Mouse (Mus musculus) embryonic stem cell, embryonic (primary cell): ENCODE data around the gene Slc6a12.

Experiments
- CTCF ChIA-PET, 4 experiments: fragments of 300-600 bp in 2 of 4; fragments of 350-600 bp in 2 of 4; sonication (Branson Sonifier 250); formaldehyde crosslinking; loops; one replicate each; lab custom pipeline; 2022; ENCODE audit warnings: inconsistent platforms in 2 of 4; lab: Charles Lee
- POLR2A ChIA-PET, 4 experiments: fragments of 300-600 bp in 2 of 4; fragments of 350-600 bp in 2 of 4; sonication (Branson Sonifier 250); formaldehyde crosslinking; loops; one replicate each; lab custom pipeline; 2022; ENCODE audit warnings: antibody characterized with exemption in 4 of 4, inconsistent platforms in 1 of 4; lab: Charles Lee

Gene Slc6a12

DNA sequence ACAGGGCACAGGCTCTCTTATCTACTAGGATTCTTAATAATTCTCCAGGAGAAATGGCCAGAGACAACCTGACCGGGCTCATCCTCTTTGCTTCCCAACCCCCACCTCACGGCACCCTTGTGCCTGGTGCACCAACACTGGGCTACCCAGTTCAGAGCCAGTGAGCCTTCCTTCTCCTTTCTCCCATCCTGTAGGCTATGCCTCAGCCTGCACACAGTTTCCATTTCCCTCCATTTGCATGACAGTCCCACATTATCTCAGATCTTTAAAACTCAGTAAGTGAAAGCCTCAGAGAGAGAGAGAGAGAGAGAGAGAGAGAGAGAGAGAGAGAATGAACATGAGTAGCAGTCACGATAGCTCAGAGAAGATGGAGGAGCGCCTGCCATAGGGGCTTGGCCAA is 35.4 kb downstream of the Slc6a12 start:
- CTCF ChIA-PET, result interaction anchor here in 2 of 4 experiments (0.6 to 2.2 kb wide), 6 partner anchors 12 to 175 kb away, joined by 3 to 10 read pairs (median 4); no protein-coding TSS in a partner anchor
- POLR2A ChIA-PET, result interaction anchor here in 1 of 4 experiments (0.7 kb wide), 1 partner anchor 42 kb away, joined by 3 read pairs; no protein-coding TSS in a partner anchor

GRCm38 (mm10) chr6:121380576-121380975 is 37.7 kb downstream of the Slc6a12 start:
- ChIA-PET CTCF (interaction anchor here in 2 of 4 experiments (0.6 to 1.2 kb wide), 2 partner anchors 15 to 42 kb away, joined by 3 to 5 read pairs; no protein-coding TSS in a partner anchor), POLR2A (interaction anchor here in 1 of 4 experiments (1.4 kb wide), 2 partner anchors 10 to 19 kb away, joined by 3 to 6 read pairs; no protein-coding TSS in a partner anchor)

DNA sequence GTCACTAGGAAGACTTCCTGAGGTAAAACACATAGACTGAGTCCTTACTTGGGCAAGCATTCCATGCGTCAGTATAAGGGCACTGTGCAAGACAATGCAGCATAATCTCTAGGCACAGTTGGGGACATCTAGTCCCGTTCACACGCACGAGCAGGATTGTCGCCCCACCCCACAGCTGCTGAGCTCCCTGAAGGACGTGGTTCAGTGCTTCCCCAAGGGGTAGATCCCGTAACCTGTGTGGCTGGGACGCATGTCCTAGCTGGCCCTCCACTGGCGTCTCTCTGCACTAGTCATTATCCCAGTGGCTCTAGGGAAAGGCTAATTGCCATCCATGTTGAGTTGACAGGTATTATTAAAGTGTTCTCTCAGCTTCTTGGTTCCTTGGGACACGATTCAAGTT is 39.2 kb downstream of the Slc6a12 start:
- ChIA-PET CTCF (interaction anchor here in 1 of 4 experiments (0.6 kb wide), 1 partner anchor 10 kb away, joined by 3 read pairs; no protein-coding TSS in a partner anchor), POLR2A (interaction anchor here in 1 of 4 experiments (1.4 kb wide), 1 partner anchor 12 kb away, joined by 6 read pairs; no protein-coding TSS in a partner anchor)

DNA sequence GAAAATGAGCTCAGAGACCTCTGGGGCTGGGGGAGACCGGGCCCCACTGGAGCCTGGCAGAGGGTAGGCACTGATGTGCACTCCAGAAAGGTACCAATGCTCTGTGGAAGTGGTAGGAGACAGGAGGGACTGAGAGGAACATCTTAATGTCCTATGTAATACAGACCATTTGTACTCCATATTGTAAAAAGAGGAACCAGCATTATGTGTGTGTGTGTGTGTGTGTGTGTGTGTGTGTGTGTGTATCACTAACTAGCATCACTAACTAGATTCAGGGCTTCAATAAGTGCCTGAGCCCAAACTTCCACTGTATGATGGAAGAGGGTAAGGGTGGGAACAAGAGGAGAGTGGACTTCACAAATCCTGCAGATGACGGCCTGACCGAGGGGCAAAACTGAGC is 42.5 kb downstream of the Slc6a12 start:
- ChIA-PET CTCF (interaction anchor here in 3 of 4 experiments (0.7 to 1.0 kb wide), 3 partner anchors 14 to 40 kb away, joined by 3 to 6 read pairs (median 4); no protein-coding TSS in a partner anchor), POLR2A (interaction anchor here in 2 of 4 experiments (0.6 to 0.7 kb wide), 2 partner anchors 94 to 593 kb away, joined by 3 read pairs; no protein-coding TSS in a partner anchor)

DNA sequence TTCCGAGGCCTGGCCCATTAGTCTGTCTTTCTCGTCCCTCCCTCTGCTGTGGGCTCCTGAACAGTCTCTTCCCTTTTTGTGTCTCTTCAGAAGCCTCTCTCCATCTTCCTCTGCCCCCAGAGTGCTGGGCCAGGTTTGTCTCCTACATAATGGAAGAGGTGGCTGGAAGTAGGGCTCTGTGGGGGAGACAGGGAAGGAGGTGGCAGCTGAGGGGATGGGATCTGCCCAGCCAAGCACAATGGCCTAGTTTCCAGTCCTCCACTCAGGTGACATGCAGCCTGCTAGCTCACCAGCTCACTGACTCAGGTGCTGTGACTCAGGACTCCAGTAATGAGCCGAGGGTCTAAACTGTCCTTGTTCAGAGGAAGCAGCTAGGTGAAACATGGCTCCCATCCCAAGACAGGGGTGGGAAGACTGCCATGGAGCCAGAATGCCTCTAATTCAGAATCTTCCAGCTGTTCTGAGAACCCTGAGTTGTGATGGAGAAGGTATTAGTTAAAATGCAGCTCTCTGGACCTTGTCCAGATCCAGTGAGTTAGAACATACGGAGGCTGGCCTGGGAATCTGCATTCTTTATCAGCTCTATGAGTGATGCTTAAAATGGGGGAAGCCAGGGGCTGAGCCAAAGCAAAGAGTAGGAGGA is 49.9 kb downstream of the Slc6a12 start:
- POLR2A ChIA-PET, result no interaction called here
- CTCF ChIA-PET, result interaction anchor here in 3 of 4 experiments (0.6 to 1.2 kb wide), 3 partner anchors 32 to 140 kb away, joined by 3 to 4 read pairs (median 4); no protein-coding TSS in a partner anchor

GRCm38 (mm10) chr6:121401140-121401539 is 58.3 kb downstream of the Slc6a12 start:
- CTCF ChIA-PET, result no interaction called here
- POLR2A ChIA-PET, result no interaction called here

DNA sequence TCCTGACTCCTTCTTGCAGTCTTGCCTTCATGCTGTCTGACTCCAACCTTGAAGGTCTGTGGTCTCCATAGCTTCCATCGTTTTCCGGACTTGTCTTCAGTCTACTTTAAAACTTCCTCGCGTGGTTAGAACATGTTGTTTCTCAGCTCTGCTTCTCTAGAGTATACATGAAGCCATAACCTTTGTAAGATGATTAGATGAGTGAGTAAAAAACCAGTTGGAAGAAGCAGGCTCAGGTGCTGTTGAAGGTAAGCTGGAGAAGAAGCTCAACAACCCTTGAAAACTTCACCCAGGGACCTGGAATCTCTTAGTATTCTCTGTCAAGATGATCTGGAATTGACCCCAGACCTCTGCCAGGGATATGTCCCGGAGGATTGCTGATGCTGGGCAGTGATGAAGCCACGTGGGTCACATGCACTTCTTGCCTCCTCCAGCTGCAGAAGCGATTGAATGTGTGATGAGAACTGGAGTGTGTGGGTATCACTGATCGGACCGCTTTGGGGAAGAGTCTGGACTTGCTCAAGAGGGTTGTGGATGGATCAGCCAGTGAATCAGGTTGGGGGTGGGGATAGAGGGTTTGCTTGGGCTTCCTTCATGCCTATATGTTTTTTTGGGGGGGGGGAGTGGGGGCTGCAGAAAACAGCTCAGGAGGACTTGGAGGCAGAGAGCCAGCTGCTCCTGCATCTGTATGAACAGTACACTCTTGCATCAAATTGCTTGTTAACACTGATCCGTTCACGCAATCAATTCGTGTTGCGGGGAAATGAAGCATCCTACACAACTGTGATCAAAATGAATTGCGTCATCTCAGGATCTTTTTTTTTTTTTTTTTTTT is 59.2 kb downstream of the Slc6a12 start:
- CTCF ChIA-PET, result interaction anchor here in 1 of 4 experiments (0.7 kb wide), 1 partner anchor 336 kb away, joined by 7 read pairs; no protein-coding TSS in a partner anchor

GRCm38 (mm10) chr6:121402661-121403244 is 59.9 kb downstream of the Slc6a12 start:
- ChIA-PET POLR2A (interaction anchor here in 3 of 4 experiments (0.6 to 0.7 kb wide), 3 partner anchors 28 to 315 kb away, joined by 3 to 4 read pairs (median 4); no protein-coding TSS in a partner anchor), CTCF (interaction anchor here in 1 of 4 experiments (0.7 kb wide), 1 partner anchor 337 kb away, joined by 7 read pairs; no protein-coding TSS in a partner anchor)

More for the DNA sequence above, 59.2 kb downstream of the Slc6a12 start:
- POLR2A ChIA-PET, result interaction anchor here in 3 of 4 experiments (0.6 to 0.7 kb wide), 3 partner anchors 29 to 316 kb away, joined by 3 to 4 read pairs (median 4); no protein-coding TSS in a partner anchor

- ChIA-PET POLR2A (no interaction called here), CTCF (interaction anchor here in 2 of 4 experiments (0.6 to 1.4 kb wide), 4 partner anchors 12 to 382 kb away, joined by 3 read pairs; no protein-coding TSS in a partner anchor)
These were observed 62.4 kb downstream of the Slc6a12 start for GRCm38 (mm10) chr6:121405311-121405710.

DNA sequence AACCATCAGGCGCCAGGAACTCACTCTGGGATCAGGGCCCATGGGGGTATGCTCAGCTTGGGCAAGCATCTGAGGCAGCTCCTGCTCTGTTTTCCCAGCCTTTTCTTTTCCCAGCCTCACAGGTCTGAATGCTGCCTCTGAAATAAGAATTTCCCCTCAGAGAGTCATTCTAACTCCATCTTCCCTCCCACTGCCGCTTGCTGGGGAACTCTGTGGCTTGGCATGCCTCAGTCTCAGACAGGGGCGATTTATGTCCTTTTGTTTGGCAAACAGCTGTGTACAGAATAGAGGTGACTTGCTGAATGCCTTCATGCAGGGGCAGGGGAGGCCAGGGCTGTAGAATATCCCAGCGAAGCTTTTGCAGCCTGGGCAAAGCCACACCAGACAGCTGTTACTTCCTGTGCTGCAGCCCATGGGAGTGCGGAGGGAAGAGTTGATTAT is 64.7 kb downstream of the Slc6a12 start:
- ChIA-PET CTCF (interaction anchor here in 2 of 4 experiments (0.5 to 0.7 kb wide), 2 partner anchors 20 to 133 kb away, joined by 3 read pairs; no protein-coding TSS in a partner anchor), POLR2A (interaction anchor here in 1 of 4 experiments (0.6 to 1.0 kb wide), 2 partner anchors 62 to 109 kb away, joined by 3 read pairs; no protein-coding TSS in a partner anchor)

- ChIA-PET CTCF (interaction anchor here in 3 of 4 experiments (0.6 to 3.1 kb wide), 6 partner anchors 19 to 1479 kb away, joined by 3 to 14 read pairs (median 3); no protein-coding TSS in a partner anchor), POLR2A (interaction anchor here in 2 of 4 experiments (0.6 to 1.1 kb wide), 3 partner anchors 16 to 581 kb away, joined by 3 read pairs; no protein-coding TSS in a partner anchor)
These were observed 69.9 kb downstream of the Slc6a12 start for GRCm38 (mm10) chr6:121412558-121413297.
